Mouse (Mus musculus): ENCODE results near the gene Cel. TPM values are rescaled to one million over a fixed set of nuclear protein-coding genes. Genes with fewer than 3 reads are reported as not detected.

Cel gene
- polyA plus RNA-seq, 1 experiment from 2014 or later: 0.07 TPM

Small RNA genes lying within 50 kb of the gene (microRNA-seq; reads per million reads assigned to microRNA genes)
- gene Gm22824: not detected

Other genes starting within 250 kb of the Cel start
- 2.9 and 3.2 TPM in 2 replicates for gene Ppp1r26, start 116.6 kb downstream of the Cel start, polyA plus RNA-seq (2014; fragmentation: Nextera tagmentation; extraction: Ambion mirVana)
- 0.99 and 1.3 TPM in 2 replicates for gene 1700007K13Rik, start 97.1 kb downstream of the Cel start, polyA plus RNA-seq (2014; fragmentation: Nextera tagmentation; extraction: Ambion mirVana)
- gene Mrps2, start 95.3 kb downstream of the Cel start, polyA plus RNA-seq (2014; fragmentation: Nextera tagmentation; extraction: Ambion mirVana): 65.9 and 71.6 TPM in 2 replicates
- 0.10 and 0.25 TPM in 2 replicates for gene Gbgt1, start 66.5 kb downstream of the Cel start, polyA plus RNA-seq (2014; fragmentation: Nextera tagmentation; extraction: Ambion mirVana)
- gene Gm10134, start 57.3 kb downstream of the Cel start, polyA plus RNA-seq (2014; fragmentation: Nextera tagmentation; extraction: Ambion mirVana): not detected in 2 replicates
- gene Ralgds, start 50.3 kb downstream of the Cel start, polyA plus RNA-seq (2014; fragmentation: Nextera tagmentation; extraction: Ambion mirVana): 45.8 and 48.8 TPM in 2 replicates
- gene Gtf3c5, start 20.3 kb upstream of the Cel start, polyA plus RNA-seq (2014; fragmentation: Nextera tagmentation; extraction: Ambion mirVana): 38.8 and 40.5 TPM in 2 replicates
- 2.8 and 3.3 TPM in 2 replicates for gene Gfi1b, start 58.6 kb upstream of the Cel start, polyA plus RNA-seq (2014; fragmentation: Nextera tagmentation; extraction: Ambion mirVana)
- 19.5 and 22.3 TPM in 2 replicates for gene Tsc1, start 77.8 kb upstream of the Cel start, polyA plus RNA-seq (2014; fragmentation: Nextera tagmentation; extraction: Ambion mirVana)
- gene Spaca9, start 136.3 kb upstream of the Cel start, polyA plus RNA-seq (2014; fragmentation: Nextera tagmentation; extraction: Ambion mirVana): 2.4 and 3.0 TPM in 2 replicates
- gene Ak8, start 136.8 kb upstream of the Cel start, polyA plus RNA-seq (2014; fragmentation: Nextera tagmentation; extraction: Ambion mirVana): 0.33 and 0.77 TPM in 2 replicates